Mouse (Mus musculus): ENCODE measurements around the gene Prss45. TPM values are rescaled to one million over a fixed set of nuclear protein-coding genes. Genes with fewer than 3 reads are reported as not detected.

Prss45 gene
- polyA plus RNA-seq, 1 experiment from 2014 or later, result not detected

DNA sequence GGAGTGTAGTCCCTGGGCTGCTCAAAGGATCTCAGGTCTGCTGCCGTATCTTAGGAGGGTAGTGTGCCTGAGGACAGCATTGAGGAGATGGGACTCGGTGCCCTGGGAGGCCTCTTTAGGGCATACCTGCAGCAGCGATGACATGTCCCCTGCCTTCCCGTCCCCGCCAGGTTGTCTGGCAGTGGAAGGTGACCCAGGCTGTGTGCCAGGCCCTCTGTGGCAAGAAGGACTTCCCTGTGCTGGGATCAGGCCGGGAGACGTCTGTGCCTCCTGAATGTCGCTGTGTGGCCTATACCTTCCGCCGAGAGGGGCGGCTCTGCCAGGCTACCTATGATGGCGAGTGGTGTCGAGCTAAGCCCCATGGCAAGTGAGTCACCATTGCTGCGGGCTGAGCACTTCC lies 54.5 kb downstream of the Prss45 start:
- Histone ChIP-seq H3K27ac (ENCODE audit: low read depth) (no peak overlapping the region), H3K9me3 (ENCODE audit: low read length) (no peaks in the 10 kb centered on the region), H3K4me2 (ENCODE audit: low read depth, low read length) (no peak overlapping the region), H3K27me3 (ENCODE audit: insufficient read depth, low read length) (no peaks in the 10 kb centered on the region), H3K36me3 (replicated peaks; ENCODE audit: insufficient read depth, low read length) (peaks cover 6% of the 10 kb centered on the region), H3K4me1 (ENCODE audit: insufficient read depth) (peaks cover 28% of the 10 kb centered on the region), H3K9ac (replicated peaks) (no peak overlapping the region), H3K4me3 (ENCODE audit: low read depth, low read length) (no peak overlapping the region)
- ATAC-seq (no peak), DNase-seq (no peak)
- 85% methylated on average over 14 of the region's 14 CpGs for WGBS (ENCODE audit: insufficient replicate concordance)
- TF ChIP-seq CTCF (IDR thresholded peaks at IDR 0.05; ENCODE audit: low read depth), result no peak
- TF ChIP-seq EP300 (IDR thresholded peaks at IDR 0.05; ENCODE audit: low read depth), result no peak

DNA sequence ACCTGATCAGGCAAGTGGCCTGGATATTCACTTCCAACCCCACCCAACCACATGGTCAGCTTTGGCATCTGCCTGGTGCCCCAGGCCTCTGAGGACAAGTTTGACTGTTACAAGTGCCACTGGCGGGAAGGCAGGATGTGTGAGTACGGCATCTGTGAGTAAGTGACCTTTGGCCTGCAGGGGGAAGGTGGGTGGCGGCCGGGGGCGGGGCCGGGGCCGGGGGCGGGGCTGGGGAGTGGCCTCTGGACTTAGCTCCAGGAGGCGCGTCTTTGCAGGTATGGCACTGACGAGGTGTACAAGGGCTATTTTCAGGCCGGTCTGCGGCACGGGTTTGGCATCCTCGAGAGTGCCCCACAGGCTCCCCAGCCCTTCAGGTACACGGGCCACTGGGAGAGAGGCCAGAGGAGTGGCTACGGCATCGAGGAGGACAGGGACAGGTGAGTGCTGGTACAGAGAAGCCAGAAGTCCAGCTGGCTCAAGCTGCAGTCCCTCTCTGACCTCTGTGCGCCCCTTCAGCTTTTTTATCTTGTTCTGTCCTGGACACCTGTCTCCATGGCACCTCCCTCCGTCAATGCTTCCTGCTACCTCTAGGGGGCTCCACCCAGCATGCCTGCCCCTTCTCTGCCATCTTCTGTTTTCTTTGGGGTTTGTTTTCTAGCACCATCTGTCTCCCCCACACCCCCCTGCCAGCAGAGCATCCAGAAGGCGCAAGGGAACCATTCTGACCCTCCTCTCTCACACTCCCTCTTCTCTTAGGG lies 55.8 kb downstream of the Prss45 start:
- Histone ChIP-seq H3K9me3 (ENCODE audit: low read length) (no peaks in the 10 kb centered on the region), H3K4me2 (ENCODE audit: low read depth, low read length) (peak overlapping the region; percentile 42; the same call in 1 of the 2 replicates), H3K27ac (ENCODE audit: low read depth) (0 out of 2 replicates have a peak overlapping the region, but pooled peaks have one; percentile 44), H3K9ac (replicated peaks) (no peak overlapping the region), H3K4me1 (ENCODE audit: insufficient read depth) (peaks cover 28% of the 10 kb centered on the region), H3K27me3 (ENCODE audit: insufficient read depth, low read length) (no peaks in the 10 kb centered on the region), H3K36me3 (replicated peaks; ENCODE audit: insufficient read depth, low read length) (peaks cover 6% of the 10 kb centered on the region), H3K4me3 (ENCODE audit: low read depth, low read length) (no peak overlapping the region)
- TF ChIP-seq EP300 (IDR thresholded peaks at IDR 0.05; ENCODE audit: low read depth), result no peak
- TF ChIP-seq CTCF (IDR thresholded peaks at IDR 0.05; ENCODE audit: low read depth), result peak; percentile 45
- WGBS (ENCODE audit: insufficient replicate concordance), result 36% methylated on average over 17 of the region's 21 CpGs
- DNase-seq (peak; percentile 80), ATAC-seq (peak; percentile 87)

Other genes with a start within 250 kb of the Prss45 start
- 1.3 and 1.4 TPM in 2 replicates for gene Nradd, start 210.1 kb upstream of the Prss45 start, polyA plus RNA-seq (2015; fragmentation: Nextera tagmentation; extraction: Ambion mirVana)
- 1.5 and 2.0 TPM in 2 replicates for gene Nbeal2, start 180.4 kb upstream of the Prss45 start, polyA plus RNA-seq (2015; fragmentation: Nextera tagmentation; extraction: Ambion mirVana)
- 69.3 and 71.1 TPM in 2 replicates for gene Ccdc12, start 178.1 kb upstream of the Prss45 start, polyA plus RNA-seq (2015; fragmentation: Nextera tagmentation; extraction: Ambion mirVana)
- 0.52 and 2.0 TPM in 2 replicates for gene Myl3, start 92.7 kb upstream of the Prss45 start, polyA plus RNA-seq (2015; fragmentation: Nextera tagmentation; extraction: Ambion mirVana)
- gene Pth1r, start 87.4 kb upstream of the Prss45 start, polyA plus RNA-seq (2015; fragmentation: Nextera tagmentation; extraction: Ambion mirVana), result 5.2 and 5.3 TPM in 2 replicates
- not detected in 2 replicates for gene Prss42, start 36.4 kb upstream of the Prss45 start, polyA plus RNA-seq (2015; fragmentation: Nextera tagmentation; extraction: Ambion mirVana)
- gene Prss44, start 20.6 kb upstream of the Prss45 start, polyA plus RNA-seq (2015; fragmentation: Nextera tagmentation; extraction: Ambion mirVana), result not detected in 2 replicates
- gene Prss43, start 7.9 kb upstream of the Prss45 start, polyA plus RNA-seq (2015; fragmentation: Nextera tagmentation; extraction: Ambion mirVana), result not detected in 2 replicates
- gene Prss46, start 9.9 kb downstream of the Prss45 start, polyA plus RNA-seq (2015; fragmentation: Nextera tagmentation; extraction: Ambion mirVana), result not detected in 2 replicates
- gene Prss50, start 23.4 kb downstream of the Prss45 start, polyA plus RNA-seq (2015; fragmentation: Nextera tagmentation; extraction: Ambion mirVana), result 9.2 and 10.3 TPM in 2 replicates
- gene Als2cl, start 45.3 kb downstream of the Prss45 start, polyA plus RNA-seq (2015; fragmentation: Nextera tagmentation; extraction: Ambion mirVana), result 2.2 TPM in 2 replicates
- 5.4 and 6.0 TPM in 2 replicates for gene Tmie, start 45.5 kb downstream of the Prss45 start, polyA plus RNA-seq (2015; fragmentation: Nextera tagmentation; extraction: Ambion mirVana)
- not detected in 2 replicates for gene Fam240a, start 82.3 kb downstream of the Prss45 start, polyA plus RNA-seq (2015; fragmentation: Nextera tagmentation; extraction: Ambion mirVana)
- gene Tdgf1, start 111.6 kb downstream of the Prss45 start, polyA plus RNA-seq (2015; fragmentation: Nextera tagmentation; extraction: Ambion mirVana), result not detected in 2 replicates
- gene Lrrc2, start 117.0 kb downstream of the Prss45 start, polyA plus RNA-seq (2015; fragmentation: Nextera tagmentation; extraction: Ambion mirVana), result 0.13 and 0.38 TPM in 2 replicates
- 11.6 and 14.6 TPM in 2 replicates for gene Rtp3, start 156.0 kb downstream of the Prss45 start, polyA plus RNA-seq (2015; fragmentation: Nextera tagmentation; extraction: Ambion mirVana)
- gene Ltf, start 184.7 kb downstream of the Prss45 start, polyA plus RNA-seq (2015; fragmentation: Nextera tagmentation; extraction: Ambion mirVana), result 235 and 247 TPM in 2 replicates
- 7.4 and 8.4 TPM in 2 replicates for gene Ccrl2, start 222.9 kb downstream of the Prss45 start, polyA plus RNA-seq (2015; fragmentation: Nextera tagmentation; extraction: Ambion mirVana)

All from liver, postnatal 0 days (tissue).